ENCODE assay signal across 18 mouse cellular contexts in genomic region chr3:148746234-148746633, GRCm38 (mm10).
"Had no signal": no experiment of that assay in that cellular context is flagged by ENCODE, and none has a peak within 500 bp of the region (broad histone marks: within the 10 kb centered on the region; RNA-seq: fewer than 3 reads in every experiment).

No protein-coding gene starts in this region.

- H3K27me3 ChIP-seq: liver, embryonic 15.5 days; lung, embryonic 15.5 days; midbrain, embryonic 13.5 days; midbrain, embryonic 15.5 days; neural tube, embryonic 12.5 days had no signal

- H3K4me1 ChIP-seq: liver, embryonic 15.5 days; lung, embryonic 15.5 days; megakaryocyte, embryonic 14.5 days; midbrain, embryonic 13.5 days; midbrain, embryonic 15.5 days; neural tube, embryonic 12.5 days had no signal

- H3K9me3 ChIP-seq: liver, embryonic 15.5 days; lung, embryonic 15.5 days; midbrain, embryonic 13.5 days; midbrain, embryonic 15.5 days; neural tube, embryonic 12.5 days had no signal

- H3K9ac ChIP-seq: liver, embryonic 15.5 days; liver, postnatal 0 days; lung, embryonic 15.5 days; midbrain, embryonic 13.5 days; midbrain, embryonic 15.5 days; neural tube, embryonic 12.5 days had no signal

- DNase-seq: liver, postnatal 0 days; lung, adult 2 months; lung, postnatal 14 days; lung, postnatal 36 days; right cerebral cortex, postnatal 14 days; spleen, adult 18-20 months; thymus, adult 18-20 months; thymus, postnatal 14 days; thymus, postnatal 36 days had no signal

- ATAC-seq: liver, postnatal 0 days; lung, postnatal 0 days; midbrain, embryonic 13.5 days; midbrain, embryonic 15.5 days had no signal

- H3K4me3 ChIP-seq: liver, embryonic 15.5 days; lung, embryonic 15.5 days; megakaryocyte, embryonic 14.5 days; midbrain, embryonic 13.5 days; midbrain, embryonic 15.5 days; neural tube, embryonic 12.5 days had no signal

- H3K36me3 ChIP-seq: liver, embryonic 15.5 days; lung, embryonic 15.5 days; midbrain, embryonic 13.5 days; midbrain, embryonic 15.5 days; neural tube, embryonic 12.5 days had no signal

- H3K4me2 ChIP-seq: liver, embryonic 15.5 days; lung, embryonic 15.5 days; midbrain, embryonic 11.5 days; midbrain, embryonic 13.5 days; midbrain, embryonic 15.5 days; neural tube, embryonic 12.5 days had no signal

- H3K27ac ChIP-seq: liver, embryonic 15.5 days; lung, embryonic 15.5 days; macrophage; midbrain, embryonic 13.5 days; midbrain, embryonic 15.5 days; neural tube, embryonic 12.5 days had no signal
